Mouse (Mus musculus): ENCODE data around the gene Nek10.

DNA sequence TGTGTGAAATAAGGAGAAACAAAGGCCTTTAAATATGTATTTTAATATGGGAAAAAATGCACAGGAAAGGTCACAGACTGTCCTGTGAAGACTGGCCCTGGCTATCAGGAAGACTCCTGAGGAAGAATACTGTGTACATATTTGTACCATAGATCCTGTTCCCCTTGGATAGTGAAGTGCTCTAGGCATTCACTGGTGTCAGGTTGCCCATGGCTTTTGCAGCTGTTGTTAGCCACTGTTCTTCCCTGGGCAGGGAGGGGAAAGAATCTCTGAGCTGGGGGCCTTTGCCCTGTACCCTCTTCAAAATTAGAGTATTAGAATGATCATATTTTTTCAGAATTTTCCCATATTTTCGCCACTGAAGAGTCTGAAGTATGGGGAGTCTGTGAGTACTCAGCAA lies 30.3 kb downstream of the Nek10 start:
- TF ChIP-seq POLR2A (IDR thresholded peaks at IDR 0.05; ENCODE audit: low read depth, low read length) (no peak), CTCF (IDR thresholded peaks at IDR 0.05; ENCODE audit: borderline replicate concordance, insufficient read depth, low read length) (no peak)

Data from embryonic fibroblast, embryonic 13.5 days (primary cell).